8 mouse cellular contexts compared by ENCODE assay signal in genomic region chr2:131040854-131041825, GRCm38 (mm10). TPM values are rescaled to one million over a fixed set of nuclear protein-coding genes. Genes with fewer than 3 reads are reported as not detected.
DNase-seq lines count a peak whose midpoint lies in the region; ATAC-seq lines count a peak whose summit lies in the region.

No protein-coding gene starts in this region.

- no peak for DNase-seq in lung, postnatal 14 days
- DNase-seq in cerebellum, postnatal 14 days = peak; percentile 79 to 83
- peak; percentile 66 to 81 for DNase-seq in layer of hippocampus, postnatal 10 days (ENCODE audit: low spot score in 2 of 2)
- peak; percentile 47 for DNase-seq in midbrain, embryonic 10.5 days (ENCODE audit: low spot score)

- WGBS in lung, embryonic 16.5 days = 3% methylated on average over 87 of the region's 115 CpGs
- WGBS in heart, embryonic 12.5 days = 3% methylated on average over 113 of the region's 115 CpGs
- 3% methylated on average over 112 of the region's 115 CpGs for WGBS in midbrain, embryonic 10.5 days
- WGBS in stomach, embryonic 16.5 days = 3% methylated on average over 112 of the region's 115 CpGs

- no peaks in the 10 kb centered on the region for H3K9me3 ChIP-seq in lung, embryonic 16.5 days (ENCODE audit: control insufficient read depth, low read length)
- no peaks in the 10 kb centered on the region for H3K9me3 ChIP-seq in heart, embryonic 12.5 days (replicated peaks)
- no peaks in the 10 kb centered on the region for H3K9me3 ChIP-seq in midbrain, embryonic 10.5 days (replicated peaks)
- no peaks in the 10 kb centered on the region for H3K9me3 ChIP-seq in stomach, embryonic 16.5 days (replicated peaks; ENCODE audit: control insufficient read depth, low read length)

- peak overlapping the region; percentile 73 for H3K9ac ChIP-seq in lung, embryonic 16.5 days (ENCODE audit: low read length)
- peak overlapping the region; percentile 77 for H3K9ac ChIP-seq in heart, embryonic 12.5 days
- H3K9ac ChIP-seq in stomach, embryonic 16.5 days (ENCODE audit: low read length) = peak overlapping the region; percentile 74

- no peaks in the 10 kb centered on the region for H3K36me3 ChIP-seq in lung, embryonic 16.5 days (ENCODE audit: control insufficient read depth, insufficient read depth, low read length)
- no peaks in the 10 kb centered on the region for H3K36me3 ChIP-seq in heart, embryonic 12.5 days
- H3K36me3 ChIP-seq in midbrain, embryonic 10.5 days = no peaks in the 10 kb centered on the region
- H3K36me3 ChIP-seq in stomach, embryonic 16.5 days (ENCODE audit: control insufficient read depth, insufficient read depth, low read length) = no peaks in the 10 kb centered on the region

- H3K27ac ChIP-seq in lung, embryonic 16.5 days (ENCODE audit: low read length) = no peak overlapping the region
- no peak overlapping the region for H3K27ac ChIP-seq in heart, embryonic 12.5 days (ENCODE audit: poor library complexity, severe bottlenecking)
- peak overlapping the region; percentile 69; the same call in 1 of the 2 replicates for H3K27ac ChIP-seq in midbrain, embryonic 10.5 days (replicated peaks)
- no peak overlapping the region for H3K27ac ChIP-seq in stomach, embryonic 16.5 days (ENCODE audit: low read length)

- H3K27me3 ChIP-seq in lung, embryonic 16.5 days (ENCODE audit: control insufficient read depth, insufficient read depth, low read depth, low read length) = peaks cover 35% of the 10 kb centered on the region
- H3K27me3 ChIP-seq in heart, embryonic 12.5 days (replicated peaks) = peaks cover 58% of the 10 kb centered on the region
- H3K27me3 ChIP-seq in midbrain, embryonic 10.5 days (ENCODE audit: low read depth, poor library complexity, severe bottlenecking) = peaks cover 58% of the 10 kb centered on the region
- peaks cover 32% of the 10 kb centered on the region for H3K27me3 ChIP-seq in stomach, embryonic 16.5 days (ENCODE audit: control insufficient read depth, insufficient read depth, low read length)

- peak; percentile 53; the same call in 1 of the 2 replicates for ATAC-seq in lung, embryonic 16.5 days (ENCODE audit: low read depth)
- 0 out of 2 replicates have a peak, but pooled peaks have one; percentile 13 for ATAC-seq in heart, embryonic 12.5 days (ENCODE audit: insufficient number of reproducible peaks, low FRiP score)
- peak; percentile 42 for ATAC-seq in stomach, embryonic 16.5 days (ENCODE audit: insufficient read depth, low FRiP score)
- no peak for ATAC-seq in granulocyte monocyte progenitor cell, adult 5-6 weeks (replicated peaks; ENCODE audit: poor library complexity, severe bottlenecking)

- H3K4me3 ChIP-seq in lung, embryonic 16.5 days (ENCODE audit: low read length) = peak overlapping the region; percentile 58
- H3K4me3 ChIP-seq in heart, embryonic 12.5 days = peak overlapping the region; percentile 71
- H3K4me3 ChIP-seq in midbrain, embryonic 10.5 days = peak overlapping the region; percentile 66
- peak overlapping the region; percentile 57 for H3K4me3 ChIP-seq in stomach, embryonic 16.5 days (replicated peaks; ENCODE audit: low read length)

- peak overlapping the region; percentile 98 for H3K4me2 ChIP-seq in lung, embryonic 16.5 days (ENCODE audit: low read depth, low read length)
- H3K4me2 ChIP-seq in heart, embryonic 12.5 days = peak overlapping the region; percentile 98
- peak overlapping the region; percentile 97 for H3K4me2 ChIP-seq in stomach, embryonic 16.5 days (ENCODE audit: low read depth, low read length)

- H3K4me1 ChIP-seq in lung, embryonic 16.5 days (replicated peaks; ENCODE audit: control insufficient read depth, insufficient read depth, low read length) = peaks cover 12% of the 10 kb centered on the region
- peaks cover 31% of the 10 kb centered on the region for H3K4me1 ChIP-seq in heart, embryonic 12.5 days (replicated peaks)
- H3K4me1 ChIP-seq in midbrain, embryonic 10.5 days = peaks cover 19% of the 10 kb centered on the region
- H3K4me1 ChIP-seq in stomach, embryonic 16.5 days (ENCODE audit: control insufficient read depth, insufficient read depth, low read length) = peaks cover 16% of the 10 kb centered on the region

RNA-seq across cellular contexts. Expression of gene Gfra4, which starts 1.7 kb away (rescaled TPM):
- 8.2 and 9.3 TPM in 2 replicates for polyA plus RNA-seq in lung, embryonic 16.5 days (2015; fragmentation: Nextera tagmentation; extraction: Ambion mirVana)
- polyA plus RNA-seq in heart, embryonic 12.5 days (2016; fragmentation: Nextera tagmentation; extraction: Ambion mirVana) = 3.3 and 3.8 TPM in 2 replicates
- total RNA-seq in layer of hippocampus, postnatal 10 days (2021) = 10 to 100 TPM; 38.7 to 40.0 TPM
- 3.6 and 3.7 TPM in 2 replicates for polyA plus RNA-seq in midbrain, embryonic 10.5 days (2016; fragmentation: Nextera tagmentation; extraction: Ambion mirVana)
- polyA plus RNA-seq in stomach, embryonic 16.5 days (2015; fragmentation: Nextera tagmentation; extraction: Ambion mirVana) = 9.8 and 10.9 TPM in 2 replicates
- total RNA-seq in granulocyte monocyte progenitor cell, adult 5-6 weeks (2014; fragmentation: Nextera tagmentation) = not detected in 2 replicates
- total RNA-seq in granulocyte monocyte progenitor cell, adult 5-6 weeks (2017) = not detected in 2 replicates

RNA-seq across cellular contexts. Expression of gene Adam33, which starts 22.5 kb away (rescaled TPM):
- polyA plus RNA-seq in lung, embryonic 16.5 days (2015; fragmentation: Nextera tagmentation; extraction: Ambion mirVana) = 6.5 and 7.1 TPM in 2 replicates
- polyA plus RNA-seq in heart, embryonic 12.5 days (2016; fragmentation: Nextera tagmentation; extraction: Ambion mirVana) = 9.8 and 12.0 TPM in 2 replicates
- total RNA-seq in layer of hippocampus, postnatal 10 days (2021) = 1 to 10 TPM; 1.1 to 1.4 TPM
- polyA plus RNA-seq in midbrain, embryonic 10.5 days (2016; fragmentation: Nextera tagmentation; extraction: Ambion mirVana) = 0.84 and 1.1 TPM in 2 replicates
- polyA plus RNA-seq in stomach, embryonic 16.5 days (2015; fragmentation: Nextera tagmentation; extraction: Ambion mirVana) = 14.2 and 15.5 TPM in 2 replicates
- total RNA-seq in granulocyte monocyte progenitor cell, adult 5-6 weeks (2014; fragmentation: Nextera tagmentation) = 1.1 TPM in 1 of 2 replicates, not detected in the other
- not detected in 2 replicates for total RNA-seq in granulocyte monocyte progenitor cell, adult 5-6 weeks (2017)

RNA-seq across cellular contexts. Expression of gene Siglec1, which starts 45.4 kb away (rescaled TPM):
- 0.34 and 0.59 TPM in 2 replicates for polyA plus RNA-seq in lung, embryonic 16.5 days (2015; fragmentation: Nextera tagmentation; extraction: Ambion mirVana)
- polyA plus RNA-seq in heart, embryonic 12.5 days (2016; fragmentation: Nextera tagmentation; extraction: Ambion mirVana) = 0.08 and 0.14 TPM in 2 replicates
- under 1 TPM; 0.50 to 0.51 TPM for total RNA-seq in layer of hippocampus, postnatal 10 days (2021)
- polyA plus RNA-seq in midbrain, embryonic 10.5 days (2016; fragmentation: Nextera tagmentation; extraction: Ambion mirVana) = 0.12 TPM in 2 replicates
- polyA plus RNA-seq in stomach, embryonic 16.5 days (2015; fragmentation: Nextera tagmentation; extraction: Ambion mirVana) = 0.29 and 0.44 TPM in 2 replicates
- total RNA-seq in granulocyte monocyte progenitor cell, adult 5-6 weeks (2014; fragmentation: Nextera tagmentation) = not detected in 2 replicates
- total RNA-seq in granulocyte monocyte progenitor cell, adult 5-6 weeks (2017) = not detected in 2 replicates
